In the genomic region with DNA sequence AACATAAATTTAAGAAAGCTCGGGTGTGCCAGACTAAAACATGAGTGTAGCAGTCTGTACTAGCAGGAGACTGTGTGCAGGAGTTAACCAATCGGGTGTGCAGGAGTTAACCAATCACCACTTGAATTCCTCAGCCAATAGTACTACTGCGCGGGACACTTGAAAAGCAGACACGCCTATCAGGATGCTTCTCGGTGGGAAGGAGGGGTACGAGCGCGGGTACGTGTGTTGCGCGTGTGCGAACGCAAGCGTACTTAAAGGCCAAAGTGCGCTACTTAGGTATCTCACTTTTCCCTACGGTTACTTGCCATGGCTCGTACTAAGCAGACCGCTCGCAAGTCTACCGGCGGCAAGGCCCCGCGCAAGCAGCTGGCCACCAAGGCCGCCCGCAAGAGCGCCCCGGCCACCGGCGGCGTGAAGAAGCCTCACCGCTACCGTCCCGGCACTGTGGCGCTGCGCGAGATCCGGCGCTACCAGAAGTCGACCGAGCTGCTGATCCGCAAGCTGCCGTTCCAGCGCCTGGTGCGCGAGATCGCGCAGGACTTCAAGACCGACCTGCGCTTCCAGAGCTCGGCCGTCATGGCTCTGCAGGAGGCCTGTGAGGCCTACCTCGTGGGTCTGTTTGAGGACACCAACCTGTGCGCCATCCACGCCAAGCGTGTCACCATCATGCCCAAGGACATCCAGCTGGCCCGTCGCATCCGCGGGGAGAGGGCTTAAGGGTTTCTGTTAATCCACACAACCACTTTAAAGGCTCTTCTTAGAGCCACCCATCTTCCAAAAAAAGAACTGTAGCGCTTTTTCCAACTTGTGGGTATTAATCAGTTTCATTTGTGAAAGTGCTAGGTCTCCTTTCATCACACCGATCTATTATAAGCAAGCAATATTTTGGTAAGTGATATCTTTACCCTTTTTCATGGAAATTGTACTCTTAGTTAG, we compare ENCODE assay signal across 8 mouse cellular contexts. TPM values are rescaled to one million over a fixed set of nuclear protein-coding genes. Genes with fewer than 3 reads are reported as not detected.
DNase-seq lines count a peak whose midpoint lies in the region; ATAC-seq lines count a peak whose summit lies in the region.
"Not testable (repeated sequence)": the region's sequence is repeated elsewhere in the genome, so short reads cannot be mapped to it uniquely, and the experiment has no call there.

A gene (plus strand): TSS at position 286 of the 939 bp plus-strand sequence.

- peak within 1 kb of the TSS; percentile 86 for H3K27ac ChIP-seq in hindbrain, embryonic 12.5 days

- peak within 1 kb of the TSS; percentile 76 for H3K4me2 ChIP-seq in hindbrain, embryonic 12.5 days (replicated peaks)

- peak; percentile 90 for DNase-seq in NIH3T3 (ENCODE audit: low read depth)
- DNase-seq in cerebellum, postnatal 10 days, result peak; percentile 93 to 94
- peak; percentile 89 to 90 for DNase-seq in frontal cortex, postnatal 10 days (ENCODE audit: low spot score in 2 of 2)
- peak; percentile 87 to 96 for DNase-seq in layer of hippocampus, postnatal 14 days (ENCODE audit: low spot score in 2 of 2)
- peak; percentile 93 for DNase-seq in lung, postnatal 10 days
- peak; percentile 73 for DNase-seq in ovary, postnatal 36 days (ENCODE audit: low spot score)
- DNase-seq in thymus, postnatal 25 days, result peak; percentile 89

- H3K9me3 ChIP-seq in hindbrain, embryonic 12.5 days (replicated peaks), result not testable (repeated sequence)

- under 1% methylated on average over 41 of the region's 62 CpGs for WGBS in hindbrain, embryonic 12.5 days

- H3K4me1 ChIP-seq in hindbrain, embryonic 12.5 days, result peaks cover 32% of the 10 kb centered on the region

- H3K4me3 ChIP-seq in hindbrain, embryonic 12.5 days, result peak within 1 kb of the TSS; percentile 50

- not testable (repeated sequence) for H3K27me3 ChIP-seq in hindbrain, embryonic 12.5 days

- ATAC-seq in hindbrain, embryonic 12.5 days (ENCODE audit: low FRiP score), result peak; percentile 91

- not testable (repeated sequence) for H3K36me3 ChIP-seq in hindbrain, embryonic 12.5 days

- peak within 1 kb of the TSS; percentile 59 for H3K9ac ChIP-seq in hindbrain, embryonic 12.5 days

RNA-seq across cellular contexts. Expression of the gene that starts here (rescaled TPM):
- polyA plus RNA-seq in hindbrain, embryonic 12.5 days (2016; fragmentation: Nextera tagmentation; extraction: Ambion mirVana), result 2.2 and 4.4 TPM in 2 replicates
- total RNA-seq in layer of hippocampus, postnatal 14 days (2021), result 10 to 100 TPM in 1 of 2 experiments, 1 to 10 TPM in 1; 3.7 to 12.5 TPM

Comparison
In these comparisons a context has a peak if more than half of its experiments do, and no peak if none do; other contexts are left out.
1. Peak in every context shown above with its lines: DNase-seq, ATAC-seq, H3K4me3 ChIP-seq and H3K27ac ChIP-seq.